13 mouse cellular contexts compared by ENCODE assay signal in genomic region chr5:115517501-115517900, GRCm38 (mm10). TPM values are rescaled to one million over a fixed set of nuclear protein-coding genes. Genes with fewer than 3 reads are reported as not detected.
DNase-seq lines count a peak whose midpoint lies in the region; ATAC-seq and TF ChIP-seq lines count a peak whose summit lies in the region.
"Had no signal": no experiment of that assay in that cellular context is flagged by ENCODE, and none has a peak within 500 bp of the region (broad histone marks: within the 10 kb centered on the region; RNA-seq: fewer than 3 reads in every experiment).

No protein-coding gene starts in this region.

- H3K4me1 ChIP-seq in liver, adult 2 months (ENCODE audit: control insufficient read depth, insufficient read depth, low read length): peaks cover 47% of the 10 kb centered on the region
- H3K4me1 ChIP-seq in liver, embryonic 11.5 days (replicated peaks; ENCODE audit: control insufficient read depth, insufficient read depth, low read length): peaks cover 54% of the 10 kb centered on the region
- peaks cover 7% of the 10 kb centered on the region; the same call in 1 of the 2 replicates for H3K4me1 ChIP-seq in intestine, postnatal 0 days (replicated peaks; ENCODE audit: control insufficient read depth, insufficient read depth, low read length)
- H3K4me1 ChIP-seq in hindbrain, postnatal 0 days (ENCODE audit: insufficient read depth, low read length): no peaks in the 10 kb centered on the region

- intact Hi-C loops in heart, postnatal 10 days (cut with DNase I): no loop called here

- H3K4me2 ChIP-seq in liver, embryonic 11.5 days: no peak overlapping the region
- no peak overlapping the region for H3K4me2 ChIP-seq in intestine, postnatal 0 days (replicated peaks; ENCODE audit: low read depth)
- no peak overlapping the region for H3K4me2 ChIP-seq in hindbrain, postnatal 0 days (ENCODE audit: low read depth, low read length)
- H3K4me2 ChIP-seq: heart, embryonic 11.5 days had no signal

- TF ChIP-seq CTCF in liver, adult 2 months (IDR thresholded peaks at IDR 0.05; ENCODE audit: low read depth, low read length): no peak
- no peak for TF ChIP-seq CTCF in intestine, postnatal 0 days (IDR thresholded peaks at IDR 0.05; ENCODE audit: low read depth)
- TF ChIP-seq CTCF in hindbrain, postnatal 0 days (IDR thresholded peaks at IDR 0.05; ENCODE audit: low read depth): no peak

- H3K79me2 ChIP-seq in liver, adult 2 months (ENCODE audit: control insufficient read depth, insufficient read depth, low read length): peaks cover 19% of the 10 kb centered on the region; the same call in 1 of the 2 replicates

- no peaks in the 10 kb centered on the region for H3K27me3 ChIP-seq in liver, adult 2 months (ENCODE audit: control insufficient read depth, insufficient read depth, low read length)
- no peaks in the 10 kb centered on the region for H3K27me3 ChIP-seq in liver, embryonic 11.5 days (replicated peaks; ENCODE audit: control insufficient read depth, insufficient read depth, low read length)
- no peaks in the 10 kb centered on the region for H3K27me3 ChIP-seq in intestine, postnatal 0 days (replicated peaks; ENCODE audit: control insufficient read depth, insufficient read depth, low read length)
- H3K27me3 ChIP-seq in hindbrain, postnatal 0 days (ENCODE audit: insufficient read depth, low read length): no peaks in the 10 kb centered on the region

- H3K9ac ChIP-seq in liver, adult 2 months (ENCODE audit: low read depth, low read length): no peak overlapping the region
- no peak overlapping the region for H3K9ac ChIP-seq in liver, embryonic 11.5 days (ENCODE audit: low read depth, low read length)
- H3K9ac ChIP-seq in intestine, postnatal 0 days (ENCODE audit: low read depth, low read length): no peak overlapping the region
- no peak overlapping the region for H3K9ac ChIP-seq in hindbrain, postnatal 0 days (replicated peaks; ENCODE audit: low read length)

- H3K36me3 ChIP-seq in liver, adult 2 months (ENCODE audit: control insufficient read depth, insufficient read depth, low read length): no peaks in the 10 kb centered on the region
- H3K36me3 ChIP-seq in liver, embryonic 11.5 days (ENCODE audit: control insufficient read depth, insufficient read depth, low read length): peaks cover 3% of the 10 kb centered on the region; the same call in 1 of the 2 replicates
- H3K36me3 ChIP-seq in intestine, postnatal 0 days (ENCODE audit: control insufficient read depth, insufficient read depth): peaks cover 19% of the 10 kb centered on the region; the same call in 1 of the 2 replicates
- H3K36me3 ChIP-seq in hindbrain, postnatal 0 days (ENCODE audit: insufficient read depth, low read length): no peaks in the 10 kb centered on the region

- DNase-seq in heart, adult 11 months: peak; percentile 95
- DNase-seq in heart, postnatal 10 days: no peak
- no peak for DNase-seq in liver, adult 2 months (ENCODE audit: extremely low read depth, low read depth, low spot score)
- no peak for DNase-seq in liver, embryonic 11.5 days (ENCODE audit: low spot score)
- peak; percentile 23 to 27 for DNase-seq in B cell, adult 2 months
- no peak for DNase-seq in hindbrain, postnatal 0 days (ENCODE audit: low spot score)
- DNase-seq: adrenal gland, adult 8-10 months; cerebellum, adult 11-12 months; left cerebral cortex, postnatal 4 days had no signal

- H3K9me3 ChIP-seq in liver, embryonic 11.5 days (ENCODE audit: control insufficient read depth, low read length): no peaks in the 10 kb centered on the region
- no peaks in the 10 kb centered on the region for H3K9me3 ChIP-seq in intestine, postnatal 0 days (ENCODE audit: control insufficient read depth)
- no peaks in the 10 kb centered on the region for H3K9me3 ChIP-seq in hindbrain, postnatal 0 days (ENCODE audit: low read length)

- no peak overlapping the region for H3K4me3 ChIP-seq in liver, adult 2 months (ENCODE audit: insufficient read depth, low read depth, low read length)
- H3K4me3 ChIP-seq in liver, embryonic 11.5 days (ENCODE audit: low read depth, low read length): no peak overlapping the region
- H3K4me3 ChIP-seq in intestine, postnatal 0 days (ENCODE audit: low read depth, low read length): no peak overlapping the region
- no peak overlapping the region for H3K4me3 ChIP-seq in hindbrain, postnatal 0 days (ENCODE audit: low read length)

- ATAC-seq in liver, embryonic 11.5 days (replicated peaks; ENCODE audit: low FRiP score): no peak
- no peak for ATAC-seq in intestine, postnatal 0 days
- no peak for ATAC-seq in cerebellum, adult (ENCODE audit: insufficient number of reproducible peaks, low FRiP score, low TSS enrichment)
- ATAC-seq in hindbrain, postnatal 0 days: no peak

- WGBS in liver, adult 2 months: 68% methylated on average over 9 of the region's 9 CpGs
- 82% methylated on average over 9 of the region's 9 CpGs for WGBS in liver, embryonic 11.5 days
- WGBS in intestine, postnatal 0 days: 86% methylated on average over 9 of the region's 9 CpGs
- WGBS in hindbrain, postnatal 0 days: 94% methylated on average over 9 of the region's 9 CpGs

- TF ChIP-seq POLR2A in liver, adult 2 months (IDR thresholded peaks at IDR 0.05; ENCODE audit: extremely low read depth, insufficient read depth, low read length): no peak

- H3K27ac ChIP-seq in liver, adult 2 months (replicated peaks; ENCODE audit: insufficient read depth, low read depth, low read length): 0 out of 2 replicates have a peak overlapping the region, but pooled peaks have one; percentile 14
- H3K27ac ChIP-seq in liver, embryonic 11.5 days (ENCODE audit: low read depth, low read length): no peak overlapping the region
- peak overlapping the region; percentile 62 for H3K27ac ChIP-seq in intestine, postnatal 0 days (ENCODE audit: low read depth, low read length)
- H3K27ac ChIP-seq in hindbrain, postnatal 0 days: no peak overlapping the region

RNA-seq across cellular contexts. Expression of gene Pxn, which starts 11.0 kb away (rescaled TPM):
- total RNA-seq in heart, postnatal 10 days (2021): 10 to 100 TPM; 58.9 to 64.7 TPM
- 10.5 and 15.2 TPM in 2 replicates for total RNA-seq in liver, adult 2 months (2014; rRNA removed)
- 33.6 and 40.2 TPM in 2 replicates for polyA plus RNA-seq in liver, adult 2 months (2012; rRNA removed)
- 12.4 and 14.0 TPM in 2 replicates for polyA plus RNA-seq in liver, embryonic 11.5 days (2014; fragmentation: Nextera tagmentation; extraction: Ambion mirVana)
- 65.1 and 71.1 TPM in 2 replicates for polyA plus RNA-seq in intestine, postnatal 0 days (2015; fragmentation: Nextera tagmentation; extraction: Ambion mirVana)
- total RNA-seq in hindbrain, postnatal 0 days (2014; rRNA removed): 40.6 and 41.0 TPM in 2 replicates
- 16.8 and 18.0 TPM in 2 replicates for polyA plus RNA-seq in hindbrain, postnatal 0 days (2015; fragmentation: Nextera tagmentation; extraction: Ambion mirVana)

RNA-seq across cellular contexts. Expression of gene Sirt4, which starts 33.0 kb away (rescaled TPM):
- total RNA-seq in heart, postnatal 10 days (2021): 10 to 100 TPM; 14.3 to 20.2 TPM
- 11.5 and 15.0 TPM in 2 replicates for total RNA-seq in liver, adult 2 months (2014; rRNA removed)
- polyA plus RNA-seq in liver, adult 2 months (2012; rRNA removed): 26.1 and 26.6 TPM in 2 replicates
- polyA plus RNA-seq in liver, embryonic 11.5 days (2014; fragmentation: Nextera tagmentation; extraction: Ambion mirVana): 14.8 and 15.2 TPM in 2 replicates
- 5.0 and 6.4 TPM in 2 replicates for polyA plus RNA-seq in intestine, postnatal 0 days (2015; fragmentation: Nextera tagmentation; extraction: Ambion mirVana)
- 25.8 and 33.7 TPM in 2 replicates for total RNA-seq in hindbrain, postnatal 0 days (2014; rRNA removed)
- polyA plus RNA-seq in hindbrain, postnatal 0 days (2015; fragmentation: Nextera tagmentation; extraction: Ambion mirVana): 20.2 and 21.8 TPM in 2 replicates

RNA-seq across cellular contexts. Expression of gene Rplp0, which starts 41.8 kb away (rescaled TPM):
- total RNA-seq in heart, postnatal 10 days (2021): 100 to 1,000 TPM; 788 to 793 TPM
- 709 and 835 TPM in 2 replicates for total RNA-seq in liver, adult 2 months (2014; rRNA removed)
- polyA plus RNA-seq in liver, adult 2 months (2012; rRNA removed): 607 and 623 TPM in 2 replicates
- polyA plus RNA-seq in liver, embryonic 11.5 days (2014; fragmentation: Nextera tagmentation; extraction: Ambion mirVana): 2,436 and 2,466 TPM in 2 replicates
- polyA plus RNA-seq in intestine, postnatal 0 days (2015; fragmentation: Nextera tagmentation; extraction: Ambion mirVana): 832 and 868 TPM in 2 replicates
- 1,557 and 1,861 TPM in 2 replicates for total RNA-seq in hindbrain, postnatal 0 days (2014; rRNA removed)
- polyA plus RNA-seq in hindbrain, postnatal 0 days (2015; fragmentation: Nextera tagmentation; extraction: Ambion mirVana): 786 and 796 TPM in 2 replicates

RNA-seq across cellular contexts. Expression of gene Gcn1l1, which starts 47.6 kb away (rescaled TPM):
- 10 to 100 TPM; 47.2 to 51.7 TPM for total RNA-seq in heart, postnatal 10 days (2021)
- total RNA-seq in liver, adult 2 months (2014; rRNA removed): 14.8 and 18.3 TPM in 2 replicates
- polyA plus RNA-seq in liver, adult 2 months (2012; rRNA removed): 23.2 and 28.8 TPM in 2 replicates
- polyA plus RNA-seq in liver, embryonic 11.5 days (2014; fragmentation: Nextera tagmentation; extraction: Ambion mirVana): 51.0 and 55.6 TPM in 2 replicates
- polyA plus RNA-seq in intestine, postnatal 0 days (2015; fragmentation: Nextera tagmentation; extraction: Ambion mirVana): 9.3 and 9.6 TPM in 2 replicates
- total RNA-seq in hindbrain, postnatal 0 days (2014; rRNA removed): 73.4 and 81.7 TPM in 2 replicates
- 22.8 and 24.3 TPM in 2 replicates for polyA plus RNA-seq in hindbrain, postnatal 0 days (2015; fragmentation: Nextera tagmentation; extraction: Ambion mirVana)

RNA-seq across cellular contexts. Expression of gene Pla2g1b, which starts 51.4 kb away (rescaled TPM):
- total RNA-seq in heart, postnatal 10 days (2021): not detected
- 0.40 and 2.7 TPM in 2 replicates for total RNA-seq in liver, adult 2 months (2014; rRNA removed)
- not detected in 2 replicates for polyA plus RNA-seq in liver, adult 2 months (2012; rRNA removed)
- 0.89 and 1.2 TPM in 2 replicates for polyA plus RNA-seq in liver, embryonic 11.5 days (2014; fragmentation: Nextera tagmentation; extraction: Ambion mirVana)
- 0.78 and 0.98 TPM in 2 replicates for polyA plus RNA-seq in intestine, postnatal 0 days (2015; fragmentation: Nextera tagmentation; extraction: Ambion mirVana)
- not detected in 2 replicates for total RNA-seq in hindbrain, postnatal 0 days (2014; rRNA removed)
- not detected in 2 replicates for polyA plus RNA-seq in hindbrain, postnatal 0 days (2015; fragmentation: Nextera tagmentation; extraction: Ambion mirVana)
- total RNA-seq: left cerebral cortex, postnatal 4 days; monocyte, adult 5-6 weeks had no signal

Comparison
In these comparisons a context has a peak if more than half of its experiments do, and no peak if none do; other contexts are left out.
1. DNase-seq: peak in heart, adult 11 months (single experiment) and B cell, adult 2 months (2 of 2); none in heart, postnatal 10 days (0 of 2), liver, adult 2 months (single experiment), liver, embryonic 11.5 days (single experiment) and hindbrain, postnatal 0 days (single experiment).
2. H3K27ac ChIP-seq: peak in liver, adult 2 months (single experiment) and intestine, postnatal 0 days (single experiment); none in liver, embryonic 11.5 days (single experiment) and hindbrain, postnatal 0 days (single experiment).